Mouse (Mus musculus) lung, postnatal 25 days (tissue): ENCODE measurements around the gene Cilp.
"Not testable (repeated sequence)": the region's sequence is repeated elsewhere in the genome, so short reads cannot be mapped to it uniquely, and the experiment has no call there.

ENCODE experiments used
- DNase-seq: peaks from one replicate; pipeline ENCODE4 v3.0.0; 2022; ENCODE audit warnings: low spot score

The Cilp gene

GRCm38 (mm10) chr9:65264959-65265358, at the start of gene Cilp:
Cilp (plus strand) TSS chr9:65265180.
- no peak for DNase-seq

- DNase-seq = no peak
Measured at GRCm38 (mm10) chr9:65215494-65216126, 49.4 kb upstream of the Cilp start.

- DNase-seq = no peak
Measured at GRCm38 (mm10) chr9:65216972-65217371, 48.0 kb upstream of the Cilp start.

GRCm38 (mm10) chr9:65217661-65218060, 47.3 kb upstream of the Cilp start:
- DNase-seq = no peak

- DNase-seq = no peak
Measured at GRCm38 (mm10) chr9:65218916-65219315, 46.1 kb upstream of the Cilp start.

- DNase-seq = not testable (repeated sequence)
Measured at GRCm38 (mm10) chr9:65220398-65220797, 44.6 kb upstream of the Cilp start.

- no peak for DNase-seq
Measured at GRCm38 (mm10) chr9:65223927-65224326, 41.1 kb upstream of the Cilp start.

GRCm38 (mm10) chr9:65225795-65226194, 39.2 kb upstream of the Cilp start:
- DNase-seq = peak; percentile 29

- DNase-seq = no peak
Measured at GRCm38 (mm10) chr9:65230250-65230649, 34.7 kb upstream of the Cilp start.

GRCm38 (mm10) chr9:65231284-65231683, 33.7 kb upstream of the Cilp start:
- DNase-seq = no peak

- DNase-seq = no peak
Measured at GRCm38 (mm10) chr9:65233243-65233985, 31.6 kb upstream of the Cilp start.

- no peak for DNase-seq
Measured at GRCm38 (mm10) chr9:65234734-65235133, 30.2 kb upstream of the Cilp start.

GRCm38 (mm10) chr9:65235601-65236000, 29.4 kb upstream of the Cilp start:
- no peak for DNase-seq

GRCm38 (mm10) chr9:65237616-65238015, 27.4 kb upstream of the Cilp start:
- DNase-seq = peak; percentile 23

GRCm38 (mm10) chr9:65238191-65238760, 26.7 kb upstream of the Cilp start:
- peak; percentile 37 for DNase-seq

- DNase-seq = no peak
Measured at GRCm38 (mm10) chr9:65239176-65239575, 25.8 kb upstream of the Cilp start.

- no peak for DNase-seq
Measured at GRCm38 (mm10) chr9:65239731-65240130, 25.2 kb upstream of the Cilp start.

- DNase-seq = no peak
Measured at GRCm38 (mm10) chr9:65240587-65240986, 24.4 kb upstream of the Cilp start.

- DNase-seq = no peak
Measured at GRCm38 (mm10) chr9:65241973-65242372, 23.0 kb upstream of the Cilp start.

GRCm38 (mm10) chr9:65243249-65243648, 21.7 kb upstream of the Cilp start:
- no peak for DNase-seq

- DNase-seq = no peak
Measured at GRCm38 (mm10) chr9:65244036-65244806, 20.8 kb upstream of the Cilp start.
